Mouse (Mus musculus) brain, embryonic 14.5 days (tissue): Measurements from ENCODE around the gene Morf4l2.

Experiments used
- CTCF ChIP-seq: fragments of 200-500 bp; IDR thresholded peaks from 2 replicates; pipeline ENCODE4 v1.5.1; 2012; ENCODE audit warnings: inconsistent platforms, mild to moderate bottlenecking, moderate library complexity, borderline replicate concordance; ENCODE audit not compliant: insufficient read depth, insufficient read length; ENCODE audit errors: extremely low read depth
- POLR2A ChIP-seq: fragments of 200-500 bp; IDR thresholded peaks from 2 replicates; pipeline ENCODE4 v1.6.1; 2012; ENCODE audit warnings: mild to moderate bottlenecking, inconsistent platforms, borderline replicate concordance; ENCODE audit not compliant: poor library complexity, insufficient read depth, insufficient read length, severe bottlenecking; ENCODE audit errors: extremely low read depth

DNA sequence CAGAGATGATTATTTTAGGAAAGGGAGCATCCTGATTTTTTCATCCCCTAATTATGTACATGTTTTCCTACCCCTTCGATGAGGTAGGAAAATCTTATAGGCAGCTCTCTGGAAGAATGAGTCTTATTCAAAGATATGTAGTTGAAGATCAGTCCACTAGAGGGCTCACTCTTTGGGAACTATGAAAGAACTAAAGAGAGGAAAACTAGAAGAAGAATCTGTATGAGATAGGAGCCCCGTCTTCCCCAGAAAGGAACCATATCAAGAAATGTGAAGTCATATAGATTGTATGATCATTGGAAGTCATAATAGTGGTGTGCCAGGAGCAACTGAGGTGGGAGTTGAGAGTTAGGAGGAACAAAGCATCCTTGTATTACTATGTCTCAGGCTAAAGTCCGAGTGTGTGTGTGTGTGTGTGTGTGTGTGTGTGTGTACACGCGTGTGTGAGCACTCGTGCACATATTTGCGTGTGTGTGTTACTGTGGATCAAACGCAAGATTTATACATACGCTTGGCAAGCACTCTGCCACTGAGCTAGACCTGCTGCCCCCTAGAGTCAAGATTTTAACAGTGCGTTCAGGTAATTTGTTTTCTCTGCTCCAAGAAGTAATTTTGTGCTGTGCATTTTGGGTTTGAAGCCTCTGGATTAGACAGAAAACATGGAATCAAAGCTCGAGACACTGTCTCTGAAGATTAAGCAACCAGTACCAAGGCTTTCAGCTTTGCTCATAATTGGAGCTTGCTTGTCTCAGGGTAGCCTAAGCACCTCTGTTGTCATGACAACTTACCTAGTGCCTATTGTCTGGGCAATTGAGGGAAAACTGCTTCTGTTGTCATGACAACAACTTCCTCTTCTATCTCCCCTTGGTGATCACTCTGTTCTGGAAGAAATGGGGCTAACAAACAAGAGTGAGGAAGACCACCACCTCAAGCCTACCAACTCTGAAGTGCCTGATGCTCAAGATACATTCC is 17.9 kb upstream of the Morf4l2 start:
- TF ChIP-seq POLR2A (no peak), CTCF (peak; percentile 42; the same call in 1 of the 2 replicates)
